Mouse (Mus musculus) heart, adult 8-10 months (tissue): Measurements from ENCODE around the gene Sox5. TPM values are rescaled to one million over a fixed set of nuclear protein-coding genes. Genes with fewer than 3 reads are reported as not detected.

Source experiments
- DNase-seq: peaks from one replicate; pipeline ENCODE4 v3.0.0; 2022; ENCODE audit warnings: low spot score
- total RNA-seq, 4 experiments: library from RNA; stranded (reverse); gene quantifications; 2 replicates each; pipeline ENCODE4 v1.2.4; 2022

Sox5 gene
- total RNA-seq, 4 experiments from 2014 or later = 1.1 to 3.1 (median 2.2) TPM

DNA sequence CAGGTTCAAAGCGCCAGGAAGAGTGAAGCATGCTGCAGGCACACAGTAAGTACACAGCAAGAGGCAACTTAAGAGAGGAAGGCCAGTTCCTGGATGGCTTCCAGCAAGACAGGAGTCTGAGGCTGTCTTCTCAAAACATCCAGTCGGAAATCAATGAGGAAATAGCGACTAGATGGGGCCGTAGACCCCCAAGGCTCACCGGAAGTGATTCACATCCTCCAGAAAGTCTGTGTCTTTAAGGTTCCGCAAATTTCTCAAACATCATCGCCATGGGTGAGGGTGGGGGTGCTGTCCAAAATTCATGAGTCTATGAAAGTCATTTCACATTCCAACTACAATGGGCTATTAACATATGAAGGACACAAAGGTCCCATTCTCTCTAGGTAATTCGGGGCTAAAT lies 821.7 kb downstream of the Sox5 start:
- no peak for DNase-seq

DNA sequence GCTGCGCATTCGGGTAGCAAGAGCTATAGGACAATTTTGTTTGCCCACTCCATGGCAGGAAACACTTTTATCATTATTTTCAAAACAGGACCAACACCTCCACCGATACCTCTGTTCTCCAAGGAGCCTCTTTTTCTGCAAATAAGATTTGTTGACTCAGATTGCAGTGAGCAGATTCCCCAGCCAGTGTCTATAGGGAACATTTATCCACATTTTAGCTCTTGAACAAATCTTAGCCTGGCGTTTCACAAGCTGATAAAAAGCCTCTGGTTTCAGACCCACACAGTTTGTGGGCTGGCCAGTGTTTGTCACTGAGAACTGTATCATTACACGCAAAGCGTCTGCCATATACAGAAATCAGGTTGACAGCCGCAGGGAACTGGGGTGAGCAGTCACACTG lies 823.4 kb downstream of the Sox5 start:
- DNase-seq = no peak

DNA sequence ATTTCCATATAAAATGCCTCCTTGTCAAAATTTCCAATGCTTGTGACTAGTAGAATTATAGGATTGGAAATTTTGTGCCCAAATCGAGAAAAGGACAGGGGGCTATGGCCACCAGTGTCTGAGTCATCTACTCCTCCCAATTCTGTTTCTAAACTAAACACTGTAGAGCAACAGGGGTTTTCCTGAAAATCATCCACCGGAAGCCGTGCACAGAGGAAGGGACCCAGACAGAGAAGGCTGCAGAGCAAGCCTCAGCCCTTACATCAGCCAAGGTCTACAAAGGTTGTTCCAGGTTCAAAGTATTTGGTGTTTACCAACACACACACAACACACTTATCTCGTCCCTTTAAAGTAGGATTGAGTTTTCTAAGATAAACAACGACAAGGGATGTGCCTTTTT lies 824.7 kb downstream of the Sox5 start:
- DNase-seq = no peak

- DNase-seq = no peak
These were observed 833.0 kb downstream of the Sox5 start for GRCm38 (mm10) chr6:143948553-143949308.

GRCm38 (mm10) chr6:143948071-143948470 lies 833.7 kb downstream of the Sox5 start:
- no peak for DNase-seq

DNA sequence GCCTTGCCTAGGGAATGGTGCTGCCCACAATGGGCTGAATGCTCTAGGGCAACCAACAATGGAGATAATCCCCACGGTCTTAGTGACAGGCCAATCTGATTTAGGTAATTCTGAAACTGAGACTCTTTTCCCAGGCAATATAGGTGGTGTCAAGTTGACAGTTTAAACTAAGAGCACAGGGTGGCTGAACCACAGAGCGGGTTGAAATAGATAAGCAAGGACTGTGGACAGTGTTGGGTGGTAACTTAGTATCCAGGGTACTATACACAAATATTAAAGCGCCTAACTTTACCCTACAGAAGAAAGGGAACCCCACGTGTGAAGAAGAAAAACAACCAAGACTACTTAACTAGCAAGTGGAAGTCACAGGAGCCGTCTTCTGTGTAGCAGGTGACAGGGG lies 838.7 kb downstream of the Sox5 start:
- no peak for DNase-seq

DNA sequence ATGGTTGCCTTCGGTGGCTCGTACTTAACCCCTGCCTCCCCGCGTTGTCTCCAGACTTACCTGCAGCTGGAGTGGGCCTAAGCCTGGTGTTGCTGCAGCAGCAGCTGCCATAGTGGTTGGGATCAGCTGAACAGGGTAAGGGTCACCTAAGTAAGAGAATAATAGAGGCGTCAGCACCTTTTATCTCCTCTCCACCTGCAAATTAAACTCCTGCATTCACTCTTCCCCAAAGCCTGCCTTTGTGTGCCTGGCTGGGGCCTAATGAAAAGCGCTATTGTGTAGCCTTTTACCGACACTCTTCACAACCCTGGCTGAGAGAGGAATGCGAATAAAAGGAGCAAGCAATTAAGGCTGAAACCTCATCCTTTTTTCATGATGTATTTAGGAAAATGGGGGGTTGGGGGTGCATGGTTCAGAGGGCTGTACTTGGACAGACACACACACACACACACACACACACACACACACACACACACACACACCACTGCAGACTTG lies 840.4 kb downstream of the Sox5 start:
- no peak for DNase-seq

DNA sequence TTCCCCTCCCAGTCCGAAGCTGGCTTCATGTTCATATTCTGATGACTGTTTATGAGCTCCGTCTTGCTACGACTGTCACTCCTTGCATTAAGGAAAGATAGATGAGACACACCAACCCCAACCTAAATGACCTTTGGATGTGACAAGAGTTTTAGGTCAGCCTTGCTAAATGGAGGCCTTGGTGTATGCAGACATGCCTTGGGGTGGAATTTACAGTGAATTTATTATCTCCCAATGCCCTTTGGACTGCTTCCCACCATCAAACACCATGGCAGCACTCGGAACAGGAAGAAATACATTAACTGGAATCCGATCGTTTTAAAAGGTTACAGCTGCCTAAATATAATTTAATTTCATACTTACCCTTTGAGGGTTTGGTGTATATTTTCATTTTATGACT lies 858.6 kb downstream of the Sox5 start:
- no peak for DNase-seq

DNA sequence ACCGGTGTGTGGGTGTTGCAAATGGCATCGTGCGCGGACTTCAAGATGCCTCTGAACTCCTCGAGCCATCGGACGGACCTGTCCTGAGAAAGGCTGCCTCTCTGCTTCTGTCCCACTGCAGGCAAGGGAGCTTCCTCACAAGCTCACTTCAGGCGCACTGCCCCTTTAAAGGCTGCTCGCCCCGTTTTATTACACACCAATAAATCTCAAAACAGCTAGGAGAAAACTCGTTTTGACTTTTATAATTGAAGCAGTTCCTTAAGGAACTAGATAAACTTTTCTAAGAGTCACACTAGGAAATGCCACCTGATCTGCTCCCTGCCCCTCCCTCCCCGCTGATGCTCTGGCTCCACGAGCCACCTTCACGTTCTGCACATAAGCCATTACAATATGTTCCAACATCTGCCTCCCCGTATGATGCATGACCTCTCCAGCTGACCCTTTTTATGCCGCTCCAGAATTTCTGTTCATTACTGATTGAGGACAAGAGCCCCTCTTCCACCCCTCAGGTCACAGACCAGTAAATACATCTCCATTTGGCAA lies 863.3 kb downstream of the Sox5 start:
- no peak for DNase-seq

DNA sequence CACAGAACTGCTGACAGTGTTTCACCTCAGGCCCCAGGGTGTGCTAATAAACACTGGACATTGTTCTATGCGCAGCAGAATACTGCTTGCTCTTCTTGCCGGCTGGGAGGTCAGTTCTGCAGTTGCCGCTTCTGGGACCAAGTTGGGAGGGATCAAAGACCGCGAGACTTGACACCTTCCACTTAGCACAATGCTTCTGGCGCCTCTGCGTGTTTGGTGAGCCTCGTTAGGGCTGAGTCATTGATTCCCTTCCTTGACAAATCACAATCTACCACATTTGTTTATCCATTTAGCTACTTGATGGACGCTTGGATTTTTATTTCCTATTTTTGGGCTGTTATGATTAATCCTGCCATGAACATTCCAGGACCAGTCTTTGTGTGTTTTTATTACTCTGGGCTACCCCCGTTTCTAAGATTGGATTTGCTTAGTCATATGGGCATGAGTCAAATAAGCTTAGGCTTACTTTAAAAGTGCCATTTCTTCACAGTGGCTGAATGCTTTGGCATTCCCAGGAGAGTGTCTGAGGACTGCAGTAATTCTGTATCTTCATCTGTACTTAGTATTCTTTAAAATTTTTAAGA lies 865.5 kb downstream of the Sox5 start:
- DNase-seq = no peak

GRCm38 (mm10) chr6:143915686-143916085 lies 866.1 kb downstream of the Sox5 start:
- no peak for DNase-seq

GRCm38 (mm10) chr6:143912316-143912715 lies 869.5 kb downstream of the Sox5 start:
- DNase-seq = no peak

DNA sequence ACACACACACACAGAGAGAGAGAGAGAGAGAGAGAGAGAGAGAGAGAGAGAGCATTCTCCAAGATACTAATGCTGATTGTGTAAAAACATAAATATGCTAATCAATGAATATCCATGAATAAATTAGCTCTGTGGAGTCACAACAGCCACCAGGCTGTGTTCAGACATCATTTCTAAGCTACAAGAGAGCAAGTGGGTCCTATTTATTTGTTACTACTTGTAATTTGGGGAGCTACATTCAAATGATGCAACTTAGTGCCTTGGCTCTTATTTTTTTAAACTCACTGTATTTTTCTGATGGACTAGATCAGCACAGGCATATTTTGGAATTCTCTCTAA lies 877.1 kb downstream of the Sox5 start:
- no peak for DNase-seq

DNA sequence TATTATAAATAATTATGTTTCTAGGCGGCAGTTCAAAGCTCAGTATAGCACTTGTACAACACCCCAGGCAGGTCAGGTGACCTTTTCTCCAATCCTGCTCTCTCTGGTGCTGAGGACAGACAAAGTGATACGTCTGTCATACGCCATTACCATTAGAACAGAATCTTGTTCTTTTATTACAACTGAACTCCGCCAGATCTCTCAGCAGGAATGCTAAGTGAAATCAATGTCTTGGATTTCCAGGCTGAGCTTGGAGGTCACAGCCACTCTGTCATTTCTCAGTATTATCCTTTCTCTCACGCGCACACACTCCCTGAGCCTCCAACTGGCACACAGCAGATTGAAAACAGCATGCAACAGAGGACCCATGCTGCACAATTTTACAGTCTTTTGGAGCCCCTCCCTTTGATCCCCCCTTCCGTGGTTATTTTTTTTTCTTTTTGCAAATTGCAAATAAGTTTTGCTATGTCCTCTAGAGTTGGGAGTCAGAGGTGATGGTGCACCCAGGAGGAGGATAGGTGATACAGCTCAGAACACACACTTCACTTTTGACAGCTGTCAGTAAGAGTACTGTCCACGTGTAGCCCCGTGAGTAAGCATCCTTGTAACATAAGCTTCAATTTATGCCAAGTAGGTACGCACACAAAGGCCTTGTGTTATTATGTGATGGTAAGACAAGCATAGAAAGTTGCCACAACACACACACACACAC lies 877.6 kb downstream of the Sox5 start:
- DNase-seq = no peak

DNA sequence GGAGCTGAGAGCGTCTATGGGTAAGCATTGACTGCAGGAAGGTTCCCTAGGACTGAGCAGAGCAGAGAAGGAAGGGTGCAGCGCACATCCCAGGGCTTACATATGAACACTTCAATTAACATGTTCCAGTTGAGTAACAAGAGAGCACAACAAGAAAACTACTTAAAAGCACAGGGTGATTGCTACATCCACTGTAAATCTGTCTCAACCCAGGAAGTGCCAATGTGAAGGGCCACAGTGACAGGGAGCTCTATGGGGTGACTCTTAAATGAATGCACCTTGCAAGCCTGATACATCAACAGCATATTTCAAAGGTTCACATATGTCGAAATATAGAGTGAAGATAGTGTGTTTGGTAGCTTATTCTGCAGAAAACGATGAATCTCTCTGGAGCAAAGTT lies 880.9 kb downstream of the Sox5 start:
- no peak for DNase-seq

- no peak for DNase-seq
These were observed 886.7 kb downstream of the Sox5 start for GRCm38 (mm10) chr6:143895092-143895491.

DNA sequence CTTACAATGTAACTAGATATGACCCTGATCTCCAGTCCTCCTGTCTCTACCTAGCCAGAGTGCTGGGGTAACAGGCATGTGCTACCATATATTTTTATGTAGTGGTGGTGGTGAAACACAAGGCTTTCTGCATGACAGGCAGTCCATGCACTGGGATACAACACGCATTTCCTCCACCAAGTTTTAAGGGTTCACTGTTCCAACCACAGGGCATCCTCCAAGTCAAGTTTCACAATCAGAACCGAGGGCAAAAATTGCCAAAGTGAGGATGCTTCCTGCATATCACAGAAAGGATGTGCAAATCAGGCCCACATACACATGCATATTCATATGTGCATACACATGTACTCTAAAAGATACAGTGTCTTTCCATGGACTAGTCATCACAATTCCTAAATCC lies 888.9 kb downstream of the Sox5 start:
- DNase-seq = no peak

DNA sequence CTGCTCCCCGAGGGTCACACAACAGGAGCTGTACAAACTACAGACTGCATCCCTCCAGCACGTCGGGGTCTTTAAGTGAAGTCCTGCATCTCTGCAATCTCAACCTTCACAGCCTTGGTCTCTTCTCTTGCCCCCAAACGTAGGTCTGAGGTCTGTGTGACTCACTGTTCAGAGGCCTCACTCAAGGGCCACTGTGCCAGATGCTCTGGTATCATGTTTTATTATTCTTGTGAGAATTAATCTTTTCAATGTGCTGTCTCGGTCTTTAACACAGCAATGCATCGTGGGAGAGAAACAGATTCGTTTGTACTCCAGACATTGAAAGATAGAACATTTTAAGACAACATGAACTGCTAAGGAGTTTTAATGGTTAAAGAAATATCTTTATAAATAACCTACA lies 893.2 kb downstream of the Sox5 start:
- DNase-seq = no peak

GRCm38 (mm10) chr6:143878525-143878924 lies 903.3 kb downstream of the Sox5 start:
- DNase-seq = no peak

GRCm38 (mm10) chr6:143868790-143869189 lies 913.0 kb downstream of the Sox5 start:
- no peak for DNase-seq

GRCm38 (mm10) chr6:143868155-143868685 lies 913.6 kb downstream of the Sox5 start:
- DNase-seq = no peak

- no peak for DNase-seq
These were observed 914.7 kb downstream of the Sox5 start for GRCm38 (mm10) chr6:143867029-143867428.
